Mouse (Mus musculus): Measurements from ENCODE around the gene Agap1.

Gene Agap1

GRCm38 (mm10) chr1:89457126-89458031 is 2.8 kb downstream of the Agap1 start:
- in situ Hi-C loops (cut with MboI; ENCODE audit: unreplicated experiment in 2 of 2), result no loop called here

GRCm38 (mm10) chr1:89461881-89462280 is 7.3 kb downstream of the Agap1 start:
- in situ Hi-C loops (cut with MboI; ENCODE audit: unreplicated experiment in 2 of 2), result no loop called here

- in situ Hi-C loops (cut with MboI; ENCODE audit: unreplicated experiment in 2 of 2), result no loop called here
These were observed 8.5 kb downstream of the Agap1 start for GRCm38 (mm10) chr1:89463138-89463537.

GRCm38 (mm10) chr1:89465417-89466002 is 10.9 kb downstream of the Agap1 start:
- in situ Hi-C loops (cut with MboI; ENCODE audit: unreplicated experiment in 2 of 2), result no loop called here

- in situ Hi-C loops (cut with MboI; ENCODE audit: unreplicated experiment in 2 of 2), result no loop called here
These were observed 12.9 kb downstream of the Agap1 start for GRCm38 (mm10) chr1:89467321-89468069.

GRCm38 (mm10) chr1:89468141-89468540 is 13.5 kb downstream of the Agap1 start:
- in situ Hi-C loops (cut with MboI; ENCODE audit: unreplicated experiment in 2 of 2), result no loop called here

GRCm38 (mm10) chr1:89471430-89471829 is 16.8 kb downstream of the Agap1 start:
- in situ Hi-C loops (cut with MboI; ENCODE audit: unreplicated experiment in 2 of 2), result no loop called here

GRCm38 (mm10) chr1:89471891-89472290 is 17.3 kb downstream of the Agap1 start:
- in situ Hi-C loops (cut with MboI; ENCODE audit: unreplicated experiment in 2 of 2), result no loop called here

- in situ Hi-C loops (cut with MboI; ENCODE audit: unreplicated experiment in 2 of 2), result no loop called here
These were observed 19.3 kb downstream of the Agap1 start for GRCm38 (mm10) chr1:89473946-89474345.

GRCm38 (mm10) chr1:89474853-89475252 is 20.2 kb downstream of the Agap1 start:
- in situ Hi-C loops (cut with MboI; ENCODE audit: unreplicated experiment in 2 of 2), result no loop called here

GRCm38 (mm10) chr1:89477033-89477432 is 22.4 kb downstream of the Agap1 start:
- in situ Hi-C loops (cut with MboI; ENCODE audit: unreplicated experiment in 2 of 2), result no loop called here

- in situ Hi-C loops (cut with MboI; ENCODE audit: unreplicated experiment in 2 of 2), result no loop called here
These were observed 24.2 kb downstream of the Agap1 start for GRCm38 (mm10) chr1:89478571-89479460.

GRCm38 (mm10) chr1:89481154-89481553 is 26.5 kb downstream of the Agap1 start:
- in situ Hi-C loops (cut with MboI; ENCODE audit: unreplicated experiment in 2 of 2), result no loop called here

- in situ Hi-C loops (cut with MboI; ENCODE audit: unreplicated experiment in 2 of 2), result no loop called here
These were observed 28.2 kb downstream of the Agap1 start for GRCm38 (mm10) chr1:89482812-89483211.

GRCm38 (mm10) chr1:89486891-89487290 is 32.3 kb downstream of the Agap1 start:
- in situ Hi-C loops (cut with MboI; ENCODE audit: unreplicated experiment in 2 of 2), result no loop called here

GRCm38 (mm10) chr1:89489111-89489971 is 34.7 kb downstream of the Agap1 start:
- in situ Hi-C loops (cut with MboI; ENCODE audit: unreplicated experiment in 2 of 2), result no loop called here

- in situ Hi-C loops (cut with MboI; ENCODE audit: unreplicated experiment in 2 of 2), result no loop called here
These were observed 38.6 kb downstream of the Agap1 start for GRCm38 (mm10) chr1:89493177-89493576.

GRCm38 (mm10) chr1:89494816-89495215 is 40.2 kb downstream of the Agap1 start:
- in situ Hi-C loops (cut with MboI; ENCODE audit: unreplicated experiment in 2 of 2), result no loop called here

- in situ Hi-C loops (cut with MboI; ENCODE audit: unreplicated experiment in 2 of 2), result no loop called here
These were observed 41.6 kb downstream of the Agap1 start for GRCm38 (mm10) chr1:89496204-89496603.

All from v-Abl transformed pro-B cells (cell line).